17 mouse cellular contexts compared by ENCODE assay signal in the genomic region with DNA sequence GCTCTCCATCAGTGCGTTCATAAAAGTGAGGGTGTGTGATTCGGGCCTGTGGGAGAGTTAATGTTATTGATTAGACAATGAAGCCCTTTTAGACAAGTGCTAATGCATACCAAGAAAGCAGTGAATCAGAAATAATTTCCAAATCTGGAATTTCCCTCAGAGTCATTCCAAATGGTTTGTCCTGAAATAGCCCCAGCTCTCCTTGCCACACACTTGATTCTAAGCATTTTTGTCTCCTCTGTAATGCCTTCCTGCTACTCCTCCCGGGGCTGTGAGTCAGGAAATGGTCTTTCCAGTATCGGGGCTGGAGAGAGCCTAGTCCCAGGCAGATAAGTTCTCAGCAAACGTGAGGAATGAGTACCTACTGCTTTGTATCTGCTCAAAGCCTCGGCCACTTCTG.
DNase-seq lines count a peak whose midpoint lies in the region; ATAC-seq lines count a peak whose summit lies in the region.
"Had no signal": no experiment of that assay in that cellular context is flagged by ENCODE, and none has a peak within 500 bp of the region (broad histone marks: within the 10 kb centered on the region; RNA-seq: fewer than 3 reads in every experiment).

No protein-coding gene starts in this region.

- H3K4me1 ChIP-seq in heart, embryonic 10.5 days: peaks cover 42% of the 10 kb centered on the region
- H3K4me1 ChIP-seq in neural tube, embryonic 13.5 days (replicated peaks): peaks cover 68% of the 10 kb centered on the region
- H3K4me1 ChIP-seq in neural tube, embryonic 15.5 days: peaks cover 55% of the 10 kb centered on the region
- peaks cover 63% of the 10 kb centered on the region for H3K4me1 ChIP-seq in limb, embryonic 12.5 days (replicated peaks)
- peaks cover 17% of the 10 kb centered on the region for H3K4me1 ChIP-seq in forebrain, embryonic 11.5 days (replicated peaks; ENCODE audit: control insufficient read depth, insufficient read depth, low read length)

- peak; percentile 95 for DNase-seq in heart, adult 11 months
- no peak for DNase-seq in heart, embryonic 10.5 days (ENCODE audit: low spot score)
- peak; percentile 90 for DNase-seq in fibroblast of lung, adult 2 months (ENCODE audit: low read depth)
- DNase-seq in forebrain, embryonic 11.5 days (ENCODE audit: low spot score): no peak
- DNase-seq in layer of hippocampus, postnatal 14 days (ENCODE audit: low spot score in 2 of 2): no peak
- DNase-seq: adrenal gland, adult 8-10 months; B cell, adult 2 months; cerebellum, adult 2 months; kidney, postnatal 10 days; liver, embryonic 13.5 days; right cerebral cortex, postnatal 14 days; thymus, adult 18-20 months had no signal

- H3K4me3 ChIP-seq in heart, embryonic 10.5 days: no peak overlapping the region
- no peak overlapping the region for H3K4me3 ChIP-seq in neural tube, embryonic 13.5 days
- H3K4me3 ChIP-seq in neural tube, embryonic 15.5 days (replicated peaks): no peak overlapping the region
- H3K4me3 ChIP-seq in limb, embryonic 12.5 days (replicated peaks): no peak overlapping the region
- no peak overlapping the region for H3K4me3 ChIP-seq in forebrain, embryonic 11.5 days (ENCODE audit: low read depth, low read length)
- H3K4me3 ChIP-seq: erythroblast, embryonic 14.5 days; liver, embryonic 13.5 days had no signal

- H3K9me3 ChIP-seq in heart, embryonic 10.5 days: no peaks in the 10 kb centered on the region
- no peaks in the 10 kb centered on the region for H3K9me3 ChIP-seq in neural tube, embryonic 13.5 days
- no peaks in the 10 kb centered on the region for H3K9me3 ChIP-seq in neural tube, embryonic 15.5 days (replicated peaks)
- H3K9me3 ChIP-seq in limb, embryonic 12.5 days: no peaks in the 10 kb centered on the region
- H3K9me3 ChIP-seq in forebrain, embryonic 11.5 days (ENCODE audit: control insufficient read depth, low read length): no peaks in the 10 kb centered on the region
- H3K9me3 ChIP-seq: liver, embryonic 13.5 days had no signal

- no peak overlapping the region for H3K27ac ChIP-seq in heart, embryonic 10.5 days
- peak overlapping the region; percentile 59 for H3K27ac ChIP-seq in neural tube, embryonic 13.5 days (replicated peaks)
- no peak overlapping the region for H3K27ac ChIP-seq in neural tube, embryonic 15.5 days (replicated peaks)
- peak overlapping the region; percentile 68; the same call in 1 of the 2 replicates for H3K27ac ChIP-seq in limb, embryonic 12.5 days
- no peak overlapping the region for H3K27ac ChIP-seq in forebrain, embryonic 11.5 days (ENCODE audit: low read depth, low read length)
- H3K27ac ChIP-seq: liver, embryonic 13.5 days had no signal

- no peaks in the 10 kb centered on the region for H3K36me3 ChIP-seq in heart, embryonic 10.5 days
- H3K36me3 ChIP-seq in neural tube, embryonic 13.5 days: no peaks in the 10 kb centered on the region
- no peaks in the 10 kb centered on the region for H3K36me3 ChIP-seq in neural tube, embryonic 15.5 days
- no peaks in the 10 kb centered on the region for H3K36me3 ChIP-seq in limb, embryonic 12.5 days
- no peaks in the 10 kb centered on the region for H3K36me3 ChIP-seq in forebrain, embryonic 11.5 days (ENCODE audit: control insufficient read depth, insufficient read depth, low read length)
- H3K36me3 ChIP-seq: liver, embryonic 13.5 days had no signal

- H3K27me3 ChIP-seq in heart, embryonic 10.5 days (ENCODE audit: insufficient read depth, poor library complexity, severe bottlenecking): no peaks in the 10 kb centered on the region
- no peaks in the 10 kb centered on the region for H3K27me3 ChIP-seq in neural tube, embryonic 13.5 days
- no peaks in the 10 kb centered on the region for H3K27me3 ChIP-seq in neural tube, embryonic 15.5 days (replicated peaks)
- no peaks in the 10 kb centered on the region for H3K27me3 ChIP-seq in limb, embryonic 12.5 days
- no peaks in the 10 kb centered on the region for H3K27me3 ChIP-seq in forebrain, embryonic 11.5 days (ENCODE audit: control insufficient read depth, insufficient read depth, low read length)
- H3K27me3 ChIP-seq: liver, embryonic 13.5 days had no signal

- no peak overlapping the region for H3K9ac ChIP-seq in neural tube, embryonic 13.5 days
- no peak overlapping the region for H3K9ac ChIP-seq in neural tube, embryonic 15.5 days (replicated peaks)
- no peak overlapping the region for H3K9ac ChIP-seq in limb, embryonic 12.5 days (replicated peaks)
- H3K9ac ChIP-seq in forebrain, embryonic 11.5 days (ENCODE audit: low read length): no peak overlapping the region
- H3K9ac ChIP-seq: liver, embryonic 13.5 days had no signal

- no peak for ATAC-seq in neural tube, embryonic 13.5 days (ENCODE audit: low read depth)
- ATAC-seq in neural tube, embryonic 15.5 days (ENCODE audit: low FRiP score): no peak
- no peak for ATAC-seq in limb, embryonic 12.5 days (ENCODE audit: insufficient number of reproducible peaks, insufficient read depth, low FRiP score, low TSS enrichment, low read depth)
- ATAC-seq in forebrain, embryonic 11.5 days (replicated peaks; ENCODE audit: low FRiP score): no peak

- no peak overlapping the region for H3K4me2 ChIP-seq in neural tube, embryonic 13.5 days
- H3K4me2 ChIP-seq in neural tube, embryonic 15.5 days: no peak overlapping the region
- no peak overlapping the region for H3K4me2 ChIP-seq in limb, embryonic 12.5 days
- no peak overlapping the region for H3K4me2 ChIP-seq in forebrain, embryonic 11.5 days (ENCODE audit: low read depth, low read length, severe bottlenecking)
- H3K4me2 ChIP-seq: liver, embryonic 13.5 days; midbrain, embryonic 11.5 days had no signal

- WGBS in heart, embryonic 10.5 days: 50% methylated on average over 6 of the region's 6 CpGs
- 69% methylated on average over 6 of the region's 6 CpGs for WGBS in neural tube, embryonic 13.5 days
- whole genome bisulfite sequencing in neural tube, embryonic 15.5 days: 72% methylated on average over 6 of the region's 6 CpGs
- WGBS in limb, embryonic 12.5 days: 75% methylated on average over 6 of the region's 6 CpGs
- WGBS in forebrain, embryonic 11.5 days: 73% methylated on average over 6 of the region's 6 CpGs

Comparison
In these comparisons a context has a peak if more than half of its experiments do, and no peak if none do; other contexts are left out.
1. DNase-seq: peak in heart, adult 11 months (single experiment) and fibroblast of lung, adult 2 months (single experiment); none in heart, embryonic 10.5 days (single experiment), forebrain, embryonic 11.5 days (single experiment) and layer of hippocampus, postnatal 14 days (0 of 2).
2. H3K27ac ChIP-seq: peak in neural tube, embryonic 13.5 days (single experiment) and limb, embryonic 12.5 days (single experiment); none in heart, embryonic 10.5 days (single experiment), neural tube, embryonic 15.5 days (single experiment) and forebrain, embryonic 11.5 days (single experiment).